Mouse (Mus musculus) liver, postnatal 0 days (tissue): ENCODE data around the gene Mum1. TPM values are rescaled to one million over a fixed set of nuclear protein-coding genes. Genes with fewer than 3 reads are reported as not detected.

Experiments used
- ATAC-seq: fragments of 200-750 bp; cut with Nextera tagmentation; 2 replicates; pipeline ENCODE4 v1.8.0; 2017; ENCODE audit warnings: mild to moderate bottlenecking, moderate library complexity
- DNase-seq: peaks from one replicate; pipeline ENCODE4 v3.0.0-alpha.2; 2016
- H3K27ac ChIP-seq: fragments of 300-500 bp; sonication (generic); 2 replicates; pipeline ENCODE4 v1.5.1; 2014; ENCODE audit warnings: antibody characterized with exemption, moderate library complexity, mild to moderate bottlenecking, low read depth
- H3K27me3 ChIP-seq: fragments of 300-500 bp; sonication (generic); 2 replicates; pipeline ENCODE4 v1.6.1; 2014; ENCODE audit warnings: low read length, control low read depth, mixed read lengths; ENCODE audit not compliant: insufficient read depth
- H3K36me3 ChIP-seq: fragments of 300-500 bp; sonication (generic); replicated peaks from 2 replicates; pipeline ENCODE4 v1.6.1; 2014; ENCODE audit warnings: mild to moderate bottlenecking, control low read depth, low read length, moderate library complexity, mixed read lengths; ENCODE audit not compliant: insufficient read depth
- H3K4me1 ChIP-seq: fragments of 300-500 bp; sonication (generic); 2 replicates; pipeline ENCODE4 v1.6.1; 2014; ENCODE audit warnings: antibody characterized with exemption, mild to moderate bottlenecking, control low read depth; ENCODE audit not compliant: insufficient read depth
- H3K4me2 ChIP-seq: fragments of 300-500 bp; sonication (generic); 2 replicates; pipeline ENCODE4 v1.6.1; 2014; ENCODE audit warnings: low read depth, mild to moderate bottlenecking, low read length, moderate library complexity, mixed read lengths
- H3K4me3 ChIP-seq: fragments of 300-500 bp; sonication (generic); 2 replicates; pipeline ENCODE4 v1.5.1; 2014; ENCODE audit warnings: low read depth, low read length
- H3K9ac ChIP-seq: fragments of 300-500 bp; sonication (generic); replicated peaks from 2 replicates; pipeline ENCODE4 v1.6.1; 2014; ENCODE audit warnings: mild to moderate bottlenecking, moderate library complexity
- H3K9me3 ChIP-seq: fragments of 300-500 bp; sonication (generic); 2 replicates; pipeline ENCODE4 v1.6.1; 2016; ENCODE audit warnings: mild to moderate bottlenecking, control low read depth, low read length, mixed read lengths
- CTCF ChIP-seq: sonication (generic); IDR thresholded peaks from 2 replicates; pipeline ENCODE4 v1.5.1; 2016; ENCODE audit warnings: antibody characterized with exemption, low read depth
- EP300 ChIP-seq: IDR thresholded peaks from 2 replicates; pipeline ENCODE4 v1.6.1; 2016; ENCODE audit warnings: antibody characterized with exemption, low read depth, mild to moderate bottlenecking
- WGBS: fragments of 180-500 bp; shearing (Covaris S2); extraction: QIAGEN DNeasy Blood & Tissue Kit; methylation state at CpG from one replicate; pipeline ENCODE4 v1.1.7; 2014; ENCODE audit not compliant: insufficient replicate concordance; 5-methylcytosine and 5-hydroxymethylcytosine counted together
- polyA plus RNA-seq: library from polyadenylated mRNA; unstranded; fragments of >200 nt; fragmentation: Nextera tagmentation; extraction: Ambion mirVana; gene quantifications from 2 replicates; pipeline ENCODE4 v1.2.1, GENCODE M21; 2015

Gene Mum1
- 9.8 and 13.3 TPM in 2 replicates for polyA plus RNA-seq

DNA sequence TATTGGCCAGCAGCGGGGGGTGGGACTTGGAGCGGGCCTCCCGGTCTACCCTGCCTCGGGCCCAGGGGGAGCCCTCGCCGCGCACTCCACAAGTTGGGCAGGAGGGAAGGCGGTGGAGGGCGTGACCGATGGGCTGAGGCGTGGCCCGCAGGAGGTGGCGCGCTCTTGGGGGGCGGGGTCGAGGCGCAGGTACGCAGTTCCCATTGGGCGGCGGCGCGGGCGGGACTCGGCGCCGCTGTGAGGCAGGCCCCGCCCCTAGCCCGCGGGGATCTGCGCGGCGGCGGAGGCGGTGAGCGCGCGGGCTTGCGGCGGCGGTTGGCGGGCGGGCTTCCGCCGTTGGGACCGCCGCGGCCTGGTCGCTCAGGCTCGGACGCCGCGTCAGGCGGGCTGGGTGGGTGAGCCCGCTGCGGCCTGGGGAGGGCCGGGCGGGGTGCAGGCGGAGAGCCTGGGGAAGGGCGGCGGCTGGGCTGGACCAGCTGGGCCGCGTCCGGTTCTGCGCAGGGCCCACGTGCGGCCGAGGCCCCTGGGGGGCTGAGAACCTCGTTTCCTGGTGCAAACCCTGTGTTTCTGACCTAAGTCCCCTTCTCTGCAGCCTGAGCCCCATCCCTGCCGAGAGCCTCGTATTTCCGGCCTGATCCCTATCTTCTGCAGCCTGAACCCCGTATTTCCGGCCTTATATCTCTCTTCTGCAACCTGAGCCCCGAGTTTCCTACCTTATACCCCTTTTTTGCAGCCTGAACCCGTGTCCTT is at the start of gene Mum1:
TSS of gene Mum1 (plus strand) at position 19 of the 750 bp plus-strand sequence.
- Histone ChIP-seq H3K27ac (peak within 1 kb of the TSS; percentile 82), H3K36me3 (peaks cover 28% of the 10 kb centered on the region), H3K4me1 (peaks cover 10% of the 10 kb centered on the region), H3K4me3 (peak within 1 kb of the TSS; percentile 84), H3K9me3 (no peaks in the 10 kb centered on the region), H3K9ac (peak within 1 kb of the TSS; percentile 83), H3K27me3 (no peaks in the 10 kb centered on the region), H3K4me2 (peak within 1 kb of the TSS; percentile 99)
- TF ChIP-seq CTCF (peak; percentile 77), EP300 (no peak)
- ATAC-seq (peak; percentile 100), DNase-seq (peak; percentile 99)
- under 1% methylated on average over 58 of the region's 75 CpGs for WGBS

DNA sequence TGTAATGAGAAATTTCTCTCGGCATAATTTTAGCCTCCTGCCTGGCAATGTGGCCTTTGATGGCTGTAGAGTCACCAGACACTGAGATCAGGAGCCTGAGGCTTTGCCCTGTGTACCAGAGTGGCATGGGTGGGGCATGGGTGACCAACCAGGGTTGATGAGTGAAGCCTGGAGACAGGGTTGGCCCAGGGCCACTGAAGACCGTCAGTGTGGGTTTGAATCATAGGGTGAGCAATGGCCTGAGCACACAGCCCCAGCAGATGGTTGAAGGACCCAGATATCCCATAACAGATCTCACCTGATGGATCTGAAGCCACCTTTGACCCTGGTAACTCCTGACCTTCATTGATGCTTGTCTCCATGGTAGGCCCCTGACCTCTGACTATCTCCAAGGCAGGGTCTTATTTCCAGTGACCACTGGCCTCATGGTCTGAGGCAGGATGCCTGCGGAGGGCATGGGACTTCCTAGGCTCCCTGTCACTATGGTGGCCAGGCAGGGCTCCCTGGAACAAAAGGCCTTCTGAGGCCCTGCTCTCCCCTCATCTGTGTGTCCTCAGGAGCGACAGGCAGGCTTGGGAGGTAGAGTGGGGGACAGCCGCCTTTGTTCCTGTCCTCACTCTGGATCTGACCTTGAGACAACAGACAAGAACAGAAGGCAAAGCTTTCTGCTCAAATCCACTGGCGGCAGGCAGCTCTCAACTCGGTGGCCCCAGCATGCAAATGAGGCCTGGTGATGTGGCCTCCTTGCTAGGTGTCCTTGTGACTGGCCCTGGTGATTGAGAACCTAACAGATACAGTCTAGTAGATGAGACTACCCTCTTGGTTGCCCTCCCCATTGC is 48.6 kb upstream of the Mum1 start:
- no peak overlapping the region for H3K9ac ChIP-seq
- H3K27me3 ChIP-seq: peaks cover 39% of the 10 kb centered on the region
- no peak for ATAC-seq
- TF ChIP-seq CTCF (no peak), EP300 (no peak)
- WGBS: 76% methylated on average over 7 of the region's 7 CpGs
- no peak for DNase-seq
- no peaks in the 10 kb centered on the region for H3K9me3 ChIP-seq
- no peak overlapping the region for H3K4me3 ChIP-seq
- H3K4me1 ChIP-seq: peaks cover 9% of the 10 kb centered on the region; the same call in 1 of the 2 replicates
- no peak overlapping the region for H3K4me2 ChIP-seq
- H3K36me3 ChIP-seq: no peaks in the 10 kb centered on the region
- H3K27ac ChIP-seq: no peak overlapping the region

DNA sequence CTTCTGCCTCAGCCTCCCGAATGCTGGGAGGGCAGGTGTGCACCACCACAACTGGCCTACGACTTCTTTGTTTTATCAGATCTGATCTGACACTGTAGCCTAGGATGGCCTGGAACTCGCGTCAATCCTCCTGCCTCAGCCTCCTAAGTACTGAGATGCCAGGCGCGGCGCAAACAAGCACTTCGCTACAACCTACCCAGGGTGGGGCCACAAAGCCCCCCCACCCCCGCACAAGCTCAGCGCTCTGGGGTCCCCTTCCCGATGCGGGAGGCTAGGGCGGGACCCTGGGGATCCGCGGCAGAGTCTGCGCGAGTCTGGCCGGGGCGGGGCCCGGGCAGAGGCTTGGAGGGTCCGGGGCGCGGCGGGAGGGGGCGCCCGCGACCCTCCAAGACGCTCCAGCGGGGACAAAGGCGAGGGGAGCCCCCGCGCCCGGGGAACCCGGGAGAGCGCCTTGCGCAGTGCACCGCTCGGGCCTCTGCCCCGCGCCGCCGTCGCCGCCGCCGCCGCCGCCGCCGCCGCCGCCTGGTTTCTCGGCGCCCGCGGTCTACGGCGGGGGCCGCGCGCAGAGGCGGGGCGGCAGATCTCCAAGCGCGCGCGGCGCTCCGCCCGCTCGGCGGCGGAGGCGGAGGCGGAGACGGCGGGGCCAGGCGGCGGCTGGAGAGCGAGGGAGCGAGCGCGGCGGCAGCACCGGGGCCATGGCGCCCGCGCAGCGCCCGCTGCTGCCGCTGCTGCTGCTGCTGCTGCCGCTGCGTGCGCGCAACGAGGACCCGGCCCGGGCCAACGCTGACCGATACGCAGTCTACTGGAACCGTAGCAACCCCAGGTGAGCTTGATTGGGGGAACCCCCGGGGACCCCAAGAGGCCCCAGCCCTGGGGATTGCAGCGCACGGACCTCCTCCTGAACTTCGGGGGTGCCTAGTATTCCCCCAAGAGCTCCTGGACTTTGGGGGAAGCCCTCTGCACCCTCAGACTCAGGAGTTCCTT is 46.9 kb upstream of the Mum1 start, which contains the start of gene Efna2:
TSS of gene Efna2 (plus strand) at position 415 of the 984 bp plus-strand sequence.
- H3K9ac ChIP-seq: peak within 1 kb of the TSS; percentile 44; the same call in 1 of the 2 replicates
- ATAC-seq: 0 out of 2 replicates have a peak, but pooled peaks have one; percentile 5
- peaks cover 39% of the 10 kb centered on the region for H3K27me3 ChIP-seq
- H3K36me3 ChIP-seq: no peaks in the 10 kb centered on the region
- H3K9me3 ChIP-seq: no peaks in the 10 kb centered on the region
- DNase-seq: no peak
- no peak within 1 kb of the TSS for H3K27ac ChIP-seq
- H3K4me1 ChIP-seq: peaks cover 3% of the 10 kb centered on the region; the same call in 1 of the 2 replicates
- H3K4me3 ChIP-seq: peak within 1 kb of the TSS; percentile 46
- H3K4me2 ChIP-seq: peak within 1 kb of the TSS; percentile 66
- no peak for TF ChIP-seq EP300
- TF ChIP-seq CTCF: no peak
- WGBS: 6% methylated on average over 44 of the region's 106 CpGs

DNA sequence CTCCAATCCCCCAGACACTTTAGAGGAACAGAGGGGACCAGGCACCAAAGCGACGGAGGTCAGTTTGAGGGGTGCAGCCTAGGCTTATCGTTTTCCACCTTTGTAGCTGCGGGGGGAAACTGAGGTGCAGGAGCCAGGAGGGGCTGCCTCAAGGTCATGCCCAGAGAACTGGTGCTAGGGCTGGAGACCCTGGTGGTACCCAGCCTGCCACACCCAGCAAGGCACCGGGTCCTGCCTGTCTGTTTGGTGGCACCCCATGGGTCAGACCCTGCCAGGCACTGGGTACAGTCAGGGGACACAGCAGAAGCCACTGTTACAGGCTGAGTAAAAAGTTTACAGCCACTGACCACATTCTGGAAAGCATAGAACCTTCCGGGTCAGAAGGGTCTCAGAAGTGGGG is 45.9 kb upstream of the Mum1 start:
- no peak overlapping the region for H3K27ac ChIP-seq
- H3K4me1 ChIP-seq: peaks cover 3% of the 10 kb centered on the region; the same call in 1 of the 2 replicates
- no peak for TF ChIP-seq EP300
- TF ChIP-seq CTCF: no peak
- no peak overlapping the region for H3K4me3 ChIP-seq
- 57% methylated on average over 6 of the region's 6 CpGs for WGBS
- H3K27me3 ChIP-seq: peaks cover 39% of the 10 kb centered on the region
- no peak overlapping the region for H3K4me2 ChIP-seq
- H3K9me3 ChIP-seq: no peaks in the 10 kb centered on the region
- no peak for DNase-seq
- H3K9ac ChIP-seq: no peak overlapping the region
- ATAC-seq: no peak
- H3K36me3 ChIP-seq: no peaks in the 10 kb centered on the region

DNA sequence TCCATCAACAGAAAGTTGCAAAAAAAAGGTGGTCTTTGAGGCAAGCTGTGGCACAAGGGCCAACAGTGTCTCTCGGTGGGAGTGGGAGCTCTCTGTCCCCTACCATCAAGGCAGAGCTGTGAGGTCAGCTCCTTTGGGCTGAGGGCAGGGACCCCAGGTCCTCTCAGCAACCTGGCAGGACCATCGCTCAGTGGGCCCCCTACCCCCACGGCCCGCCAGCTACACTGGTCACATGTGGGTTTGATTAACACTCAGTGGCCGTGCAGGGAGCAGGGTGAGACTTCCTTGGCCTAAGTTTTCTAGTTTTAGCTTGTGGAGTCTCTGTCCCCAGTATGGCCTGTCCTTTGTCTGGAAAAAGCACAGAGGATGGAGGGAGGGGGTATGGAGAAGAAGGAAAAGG is 45.4 kb upstream of the Mum1 start:
- Histone ChIP-seq H3K4me3 (no peak overlapping the region), H3K4me2 (no peak overlapping the region), H3K27me3 (peaks cover 42% of the 10 kb centered on the region), H3K9me3 (no peaks in the 10 kb centered on the region), H3K36me3 (no peaks in the 10 kb centered on the region), H3K4me1 (peaks cover 3% of the 10 kb centered on the region; the same call in 1 of the 2 replicates), H3K27ac (no peak overlapping the region), H3K9ac (no peak overlapping the region)
- ATAC-seq (no peak), DNase-seq (no peak)
- WGBS: 75% methylated on average over 5 of the region's 5 CpGs
- no peak for TF ChIP-seq CTCF
- TF ChIP-seq EP300: no peak
